Mouse (Mus musculus) embryo, embryonic 9.5 days (tissue): ENCODE measurements around the gene Igfbpl1.
A peak's percentile ranks its signal among the peaks of the same experiment; 100 is the strongest.

Experiments
- DNase-seq: peaks from one replicate; pipeline ENCODE4 v3.0.0-alpha.2; 2017; ENCODE audit errors: extremely low spot score

The Igfbpl1 gene

DNA sequence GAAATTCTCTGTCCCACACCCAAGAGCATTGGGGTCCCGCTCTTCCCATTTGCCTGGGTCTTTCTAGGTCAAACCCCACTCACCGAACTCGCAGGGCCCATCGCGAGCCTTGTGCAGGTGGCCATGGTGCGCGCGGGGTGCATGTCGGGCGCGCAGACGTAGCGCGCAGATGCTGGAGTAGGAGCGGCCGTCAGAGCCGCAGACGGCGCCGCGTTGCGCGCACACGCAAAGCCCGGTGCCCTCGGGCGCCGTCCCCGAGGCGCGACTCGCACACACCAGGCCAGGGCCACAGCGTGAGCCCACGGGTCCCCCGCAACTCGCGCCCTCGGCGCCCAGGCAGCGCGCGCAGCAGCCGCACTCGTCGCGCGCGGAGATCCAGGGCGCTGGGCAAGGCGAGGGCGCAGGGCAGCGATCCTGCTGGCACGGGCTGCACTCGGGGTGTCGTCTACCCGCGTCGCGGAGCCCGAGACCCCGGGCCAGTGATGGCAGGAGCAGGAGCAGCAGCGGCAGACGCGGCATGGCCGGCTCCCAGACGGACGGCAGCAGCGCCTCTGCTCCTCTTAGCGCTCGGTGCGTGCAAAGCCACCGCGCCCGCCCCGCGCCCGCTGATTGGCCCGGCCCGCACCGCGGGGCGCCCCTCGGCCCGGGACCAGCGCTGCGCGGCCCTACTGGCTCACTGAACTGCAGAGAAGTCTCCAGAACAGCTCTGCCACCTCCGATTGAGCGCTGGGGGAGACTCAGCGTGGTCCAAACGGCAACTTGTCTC lies at the start of gene Igfbpl1:
Gene Igfbpl1, minus strand, starts transcription at position 649 of the 766 bp plus-strand sequence.
- DNase-seq, result peak; percentile 40

DNA sequence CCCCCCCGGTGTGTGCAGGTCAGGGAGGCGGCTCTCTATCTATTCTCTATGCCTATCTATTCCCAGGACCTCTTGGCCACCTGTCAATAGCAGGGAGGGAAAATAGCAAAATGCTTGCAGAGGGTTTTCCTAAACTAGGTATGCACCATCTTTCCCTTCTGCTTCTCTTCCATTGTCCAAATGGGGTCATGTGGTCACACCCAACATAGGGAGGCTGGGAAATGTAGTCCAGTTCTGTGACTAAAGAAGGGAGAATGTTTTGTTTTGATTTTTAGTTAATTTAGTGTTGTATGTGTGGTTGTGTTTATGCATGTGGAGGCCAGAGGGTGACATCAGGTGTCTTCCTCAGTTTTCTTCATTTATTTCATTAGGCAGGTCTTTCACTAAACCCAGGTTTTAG lies 45.4 kb upstream of the Igfbpl1 start:
- DNase-seq, result no peak

DNA sequence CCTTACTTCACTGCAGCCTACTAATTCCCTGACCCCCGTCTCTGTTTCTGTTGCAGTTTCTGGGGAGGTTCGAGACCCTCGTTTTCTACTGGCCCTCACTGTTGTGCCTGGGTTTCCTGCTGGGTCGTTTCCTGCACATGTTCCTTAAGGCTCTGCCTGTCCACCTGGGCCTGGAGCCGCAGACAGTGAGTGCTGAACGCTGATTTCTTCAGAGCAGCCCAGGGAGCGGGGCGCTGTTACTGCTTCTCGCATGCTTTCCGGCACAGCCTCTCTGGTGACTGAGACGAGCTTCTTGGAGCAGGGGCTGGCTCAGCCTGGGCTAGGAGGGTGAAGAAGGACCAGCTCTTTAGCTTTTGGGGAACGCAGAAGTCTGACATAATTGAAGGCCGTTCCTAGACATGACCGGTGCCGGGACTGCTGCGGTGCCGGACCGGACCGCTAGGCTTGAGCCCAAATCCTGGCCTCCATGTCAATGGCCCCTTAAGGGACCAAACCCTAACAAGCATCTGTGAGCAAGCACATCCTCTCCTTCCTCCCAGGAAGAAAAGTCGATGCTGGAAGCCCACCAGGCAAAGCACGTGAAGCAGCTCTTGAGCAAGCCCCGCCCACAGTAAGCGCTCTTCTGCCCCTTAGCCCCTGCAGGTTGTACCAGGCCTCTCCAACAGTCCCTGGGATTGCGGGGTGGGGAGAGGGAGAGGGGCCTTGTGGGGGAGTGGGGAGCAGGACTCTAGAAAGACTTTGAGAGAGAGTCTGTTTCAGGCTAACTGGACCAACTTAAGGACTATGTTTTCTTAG lies 42.5 kb upstream of the Igfbpl1 start:
- peak; percentile 28 for DNase-seq

- DNase-seq, result no peak
Measured at GRCm38 (mm10) chr4:45867416-45867815, 40.7 kb upstream of the Igfbpl1 start.

- DNase-seq, result no peak
Measured at GRCm38 (mm10) chr4:45861160-45861559, 34.4 kb upstream of the Igfbpl1 start.

GRCm38 (mm10) chr4:45855803-45856424 lies 29.2 kb upstream of the Igfbpl1 start:
- DNase-seq, result peak; percentile 75

GRCm38 (mm10) chr4:45853496-45854246 lies 26.9 kb upstream of the Igfbpl1 start:
- DNase-seq, result no peak

DNA sequence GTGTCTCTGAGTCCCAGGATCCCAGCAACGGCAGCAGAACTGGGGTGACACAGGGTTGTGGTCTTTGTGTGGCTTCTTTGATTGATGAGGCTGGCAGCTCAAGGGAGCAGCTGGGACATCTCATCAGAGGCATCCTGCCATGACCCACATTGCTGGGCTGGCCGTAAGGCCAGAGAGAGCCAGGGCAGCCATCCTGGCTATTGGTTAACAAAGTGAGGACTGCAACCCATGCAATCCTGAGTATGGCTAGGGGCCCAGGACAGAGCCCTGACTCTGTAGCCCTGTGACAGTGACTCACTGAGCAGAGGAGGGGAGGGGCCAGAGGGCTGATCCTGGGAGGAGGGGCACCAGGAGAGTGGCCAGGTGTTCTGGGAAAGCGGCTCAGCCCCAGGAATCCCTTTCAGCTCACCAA lies 24.9 kb upstream of the Igfbpl1 start:
- peak; percentile 33 for DNase-seq

DNA sequence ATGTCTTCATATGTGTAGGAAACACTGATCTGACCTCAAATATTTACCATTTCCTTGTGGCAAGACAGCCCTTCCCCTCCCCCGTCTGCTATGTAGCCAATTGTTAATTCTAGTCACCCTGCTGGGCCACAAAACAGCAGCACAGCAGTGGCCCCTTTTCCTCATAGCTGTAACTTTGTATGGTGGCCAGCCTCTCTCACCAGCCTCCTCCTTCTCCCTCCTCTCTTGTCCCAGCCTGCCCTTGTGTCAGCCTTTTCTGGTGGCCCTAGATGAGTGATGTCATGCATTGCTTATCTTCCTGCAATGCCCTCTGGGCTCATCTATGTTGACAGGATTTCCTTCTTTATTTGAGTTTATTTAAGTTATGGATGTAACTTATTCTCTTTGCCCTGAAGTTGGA lies 22.7 kb upstream of the Igfbpl1 start:
- DNase-seq, result no peak

GRCm38 (mm10) chr4:45848825-45849156 lies 22.1 kb upstream of the Igfbpl1 start:
- no peak for DNase-seq

GRCm38 (mm10) chr4:45848109-45848824 lies 21.5 kb upstream of the Igfbpl1 start, which contains the start of gene Stra6l:
Gene Stra6l (plus strand): TSS chr4:45848664.
- no peak for DNase-seq

DNA sequence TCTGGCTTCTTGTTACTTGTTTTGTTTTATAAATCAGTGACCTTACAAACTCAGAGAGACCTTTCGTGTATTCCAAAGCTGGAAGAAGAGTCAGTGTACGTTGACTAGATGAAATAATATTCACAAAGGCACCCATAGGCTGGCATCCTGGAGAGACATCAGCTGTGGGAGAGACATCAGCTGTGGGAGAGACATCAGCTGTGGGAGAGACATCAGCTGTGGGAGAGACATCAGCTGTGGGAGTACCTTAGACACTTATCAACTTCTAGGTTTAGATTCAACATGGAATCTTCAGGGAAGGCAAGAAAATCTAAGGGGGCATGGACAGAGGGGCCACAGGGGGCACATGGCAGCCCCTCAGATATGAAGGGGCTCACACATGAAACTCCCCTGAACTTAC lies 19.5 kb upstream of the Igfbpl1 start:
- DNase-seq, result no peak

GRCm38 (mm10) chr4:45844355-45844754 lies 17.6 kb upstream of the Igfbpl1 start:
- DNase-seq, result peak; percentile 46

DNA sequence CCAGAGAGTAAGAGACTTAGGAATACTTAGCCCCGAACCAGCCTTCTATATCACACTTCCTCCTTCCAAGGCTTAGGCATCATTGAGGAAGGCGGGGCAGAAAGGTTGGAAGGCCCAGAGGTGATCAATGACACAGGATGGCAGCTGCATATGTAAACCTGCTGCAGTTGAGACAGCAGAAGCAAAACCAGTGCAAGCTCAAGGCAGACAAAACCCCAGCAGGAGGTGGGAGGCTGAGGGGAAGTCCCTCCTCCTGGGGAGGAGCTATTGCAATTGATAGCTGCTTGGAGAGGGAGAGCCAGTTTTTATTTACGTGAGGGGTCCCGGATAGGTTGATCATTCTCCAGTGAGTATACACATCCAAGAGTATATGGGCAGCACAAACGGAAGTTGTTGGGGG lies 6.7 kb upstream of the Igfbpl1 start:
- no peak for DNase-seq

DNA sequence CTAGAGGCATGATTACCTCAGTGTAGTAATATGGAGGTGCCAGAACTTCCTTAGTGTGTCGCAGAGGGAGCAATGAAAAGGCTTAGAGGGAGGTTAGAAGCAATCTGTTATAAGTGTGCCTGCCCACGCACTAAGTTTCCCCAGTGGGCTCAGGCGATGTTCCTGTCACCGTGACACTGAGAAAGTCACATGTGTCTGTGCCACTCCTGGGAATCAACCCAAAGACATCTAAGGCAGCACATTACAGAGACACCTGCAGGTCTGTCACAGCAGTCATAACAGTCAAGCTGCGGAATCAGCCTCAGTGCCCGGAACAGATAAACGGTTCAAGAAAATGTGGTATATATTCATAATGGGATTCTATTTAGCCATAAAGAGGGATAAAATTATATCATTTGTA lies 5.3 kb upstream of the Igfbpl1 start:
- DNase-seq, result no peak

- no peak for DNase-seq
Measured at GRCm38 (mm10) chr4:45829907-45830759, 3.4 kb upstream of the Igfbpl1 start.

- DNase-seq, result no peak
Measured at GRCm38 (mm10) chr4:45824761-45825556, 1.8 kb downstream of the Igfbpl1 start.

GRCm38 (mm10) chr4:45824049-45824760 lies 2.5 kb downstream of the Igfbpl1 start:
- peak; percentile 41 for DNase-seq
